Mouse (Mus musculus) liver, embryonic 14.5 days (tissue): ENCODE measurements at regions not wholly inside any gene's neighbourhood (a gene's known extent, or its start where the extent isn't known, plus 50 kb on each side); places are given as distances from the start of the nearest gene placed in this dataset.

ENCODE experiments used
- ATAC-seq: fragments of 200-750 bp; cut with Nextera tagmentation; 2 replicates; pipeline ENCODE4 v1.8.0; 2017; ENCODE audit warnings: moderate number of reproducible peaks, mild to moderate bottlenecking, moderate library complexity; ENCODE audit not compliant: insufficient read depth
- DNase-seq, 3 experiments: peaks; one replicate each; pipeline ENCODE4 v3.0.0-alpha.2; 2012 to 2013; ENCODE audit warnings: low read depth in 3 of 3, low spot score in 3 of 3
- H3K27ac ChIP-seq: fragments of 300-500 bp; sonication (generic); 2 replicates; pipeline ENCODE4 v1.5.1; 2014; ENCODE audit warnings: moderate library complexity, mild to moderate bottlenecking, control low read depth, inconsistent platforms
- H3K27me3 ChIP-seq: fragments of 300-500 bp; sonication (generic); 2 replicates; pipeline ENCODE4 v1.6.1; 2014; ENCODE audit warnings: mild to moderate bottlenecking, low read length, moderate library complexity; ENCODE audit not compliant: control insufficient read depth, insufficient read depth
- H3K36me3 ChIP-seq: fragments of 300-500 bp; sonication (generic); replicated peaks from 2 replicates; pipeline ENCODE4 v1.6.1; 2014; ENCODE audit warnings: low read depth; ENCODE audit not compliant: control insufficient read depth, insufficient read depth
- H3K4me1 ChIP-seq, 2 experiments: fragments of 200-500 bp in 1 of 2; fragments of 300-500 bp in 1 of 2; sonication (generic) in 1 of 2; replicated peaks; 2 replicates each; pipeline ENCODE4 v1.6.1; 2012 to 2014; ENCODE audit warnings: antibody characterized with exemption in 1 of 2, inconsistent platforms in 1 of 2, low read length in 1 of 2; ENCODE audit not compliant: control insufficient read depth in 2 of 2, insufficient read depth in 2 of 2
- H3K4me2 ChIP-seq: fragments of 300-500 bp; sonication (generic); 2 replicates; pipeline ENCODE4 v1.6.1; 2014; ENCODE audit warnings: low read depth, mild to moderate bottlenecking, control low read depth, moderate library complexity
- H3K4me3 ChIP-seq, 2 experiments: fragments of 200-500 bp in 1 of 2; fragments of 300-500 bp in 1 of 2; sonication (generic) in 1 of 2; 2 replicates each; pipeline ENCODE4 v1.5.1; 2012 to 2014; ENCODE audit warnings: low read depth in 2 of 2, low read length in 2 of 2, mild to moderate bottlenecking in 2 of 2, control low read depth in 1 of 2, inconsistent platforms in 1 of 2, moderate library complexity in 1 of 2; ENCODE audit not compliant: insufficient read depth in 1 of 2
- H3K9ac ChIP-seq: fragments of 300-500 bp; sonication (generic); replicated peaks from 2 replicates; pipeline ENCODE4 v1.6.1; 2014; ENCODE audit warnings: mild to moderate bottlenecking, control low read depth, moderate library complexity
- H3K9me3 ChIP-seq: fragments of 300-500 bp; sonication (generic); 2 replicates; pipeline ENCODE4 v1.6.1; 2016; ENCODE audit warnings: low read length, mixed read lengths; ENCODE audit not compliant: control insufficient read depth
- CTCF ChIP-seq: IDR thresholded peaks from 2 replicates; pipeline ENCODE4 v1.5.1; 2016; ENCODE audit warnings: antibody characterized with exemption, low read depth, control low read depth
- EP300 ChIP-seq: IDR thresholded peaks from 2 replicates; pipeline ENCODE4 v1.6.1; 2016; ENCODE audit warnings: antibody characterized with exemption, low read depth
- WGBS: fragments of 180-500 bp; shearing (Covaris S2); extraction: QIAGEN DNeasy Blood & Tissue Kit; methylation state at CpG from one replicate; pipeline ENCODE4 v1.1.7; 2014; ENCODE audit not compliant: insufficient replicate concordance; 5-methylcytosine and 5-hydroxymethylcytosine counted together

DNA sequence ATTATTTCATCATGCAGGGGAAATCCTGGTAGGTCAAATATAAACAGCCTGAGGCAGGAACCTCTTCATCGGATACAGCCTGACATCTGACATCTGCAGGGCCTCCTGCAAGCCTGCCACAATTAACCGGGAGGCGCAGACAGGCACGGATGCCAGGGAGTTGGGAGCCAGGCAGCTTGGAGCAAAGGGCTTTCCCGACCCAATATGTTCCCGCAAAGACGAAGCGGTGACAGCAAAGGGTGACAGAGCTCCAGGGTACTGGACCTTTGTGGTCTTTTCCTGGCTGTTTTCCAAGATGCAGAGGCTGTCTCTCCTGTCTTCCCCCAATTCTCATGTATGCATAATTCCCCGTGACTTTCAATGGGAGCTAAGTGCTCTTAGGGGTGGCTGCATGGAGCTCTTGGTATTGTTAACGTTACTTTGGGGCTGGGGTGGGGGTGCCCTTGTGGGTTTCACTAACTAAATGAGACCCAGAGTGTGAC, 55.4 kb upstream of the Lhx8 start:
- Histone ChIP-seq H3K27me3 (no peaks in the 10 kb centered on the region), H3K4me1 (no peaks in the 10 kb centered on the region), H3K9ac (no peak overlapping the region), H3K4me2 (no peak overlapping the region), H3K4me3 (no peak overlapping the region), H3K9me3 (no peaks in the 10 kb centered on the region), H3K36me3 (no peaks in the 10 kb centered on the region), H3K27ac (no peak overlapping the region)
- 38% methylated on average over 10 of the region's 10 CpGs for WGBS
- TF ChIP-seq CTCF, result no peak
- no peak for TF ChIP-seq EP300
- DNase-seq (no peak), ATAC-seq (no peak)

GRCm38 (mm10) chr3:154382811-154383210, 52.4 kb upstream of the Lhx8 start:
- WGBS, result 67% methylated on average over 6 of the region's 6 CpGs
- no peaks in the 10 kb centered on the region for H3K36me3 ChIP-seq
- no peak overlapping the region for H3K4me3 ChIP-seq
- H3K4me2 ChIP-seq, result no peak overlapping the region
- H3K4me1 ChIP-seq, result no peaks in the 10 kb centered on the region
- no peak for ATAC-seq
- no peak overlapping the region for H3K27ac ChIP-seq
- H3K9me3 ChIP-seq, result no peaks in the 10 kb centered on the region
- DNase-seq, result no peak
- H3K9ac ChIP-seq, result no peak overlapping the region
- TF ChIP-seq EP300 (no peak), CTCF (no peak)
- H3K27me3 ChIP-seq, result no peaks in the 10 kb centered on the region

GRCm38 (mm10) chr3:154381561-154381960, 51.1 kb upstream of the Lhx8 start:
- ATAC-seq, result no peak
- H3K4me3 ChIP-seq, result no peak overlapping the region
- no peaks in the 10 kb centered on the region for H3K27me3 ChIP-seq
- H3K4me2 ChIP-seq, result no peak overlapping the region
- 45% methylated on average over 5 of the region's 5 CpGs for WGBS
- H3K36me3 ChIP-seq, result no peaks in the 10 kb centered on the region
- H3K9ac ChIP-seq, result no peak overlapping the region
- no peak for DNase-seq
- no peaks in the 10 kb centered on the region for H3K9me3 ChIP-seq
- TF ChIP-seq CTCF, result no peak
- no peak for TF ChIP-seq EP300
- H3K27ac ChIP-seq, result no peak overlapping the region
- no peaks in the 10 kb centered on the region for H3K4me1 ChIP-seq
